Mouse (Mus musculus) liver, embryonic 11.5 days (tissue): ENCODE measurements around the gene Slit3. TPM values are rescaled to one million over a fixed set of nuclear protein-coding genes. Genes with fewer than 3 reads are reported as not detected.

ENCODE experiments used
- ATAC-seq: fragments of 200-750 bp; cut with Nextera tagmentation; replicated peaks from 2 replicates; pipeline ENCODE4 v1.8.0; 2017; ENCODE audit warnings: moderate number of reproducible peaks, mild to moderate bottlenecking, moderate TSS enrichment, moderate library complexity; ENCODE audit not compliant: low FRiP score
- DNase-seq: peaks from one replicate; pipeline ENCODE4 v3.0.0-alpha.2; 2017; ENCODE audit warnings: low spot score
- H3K27ac ChIP-seq: fragments of 300-500 bp; sonication (generic); 2 replicates; pipeline ENCODE4 v1.5.1; 2014; ENCODE audit warnings: mild to moderate bottlenecking, low read depth, low read length, control low read depth
- H3K27me3 ChIP-seq: fragments of 300-500 bp; sonication (generic); replicated peaks from 2 replicates; pipeline ENCODE4 v1.6.1; 2014; ENCODE audit warnings: low read length, mixed read lengths; ENCODE audit not compliant: control insufficient read depth, insufficient read depth
- H3K36me3 ChIP-seq: fragments of 300-500 bp; sonication (generic); 2 replicates; pipeline ENCODE4 v1.6.1; 2014; ENCODE audit warnings: mild to moderate bottlenecking, low read length, moderate library complexity, mixed read lengths; ENCODE audit not compliant: control insufficient read depth, insufficient read depth
- H3K4me1 ChIP-seq: fragments of 300-500 bp; sonication (generic); replicated peaks from 2 replicates; pipeline ENCODE4 v1.6.1; 2014; ENCODE audit warnings: low read length, mixed read lengths; ENCODE audit not compliant: control insufficient read depth, insufficient read depth
- H3K4me2 ChIP-seq: fragments of 300-500 bp; sonication (generic); 2 replicates; pipeline ENCODE4 v1.6.1; 2014; ENCODE audit warnings: mild to moderate bottlenecking, control low read depth, moderate library complexity
- H3K4me3 ChIP-seq: fragments of 300-500 bp; sonication (generic); 2 replicates; pipeline ENCODE4 v1.5.1; 2014; ENCODE audit warnings: low read depth, low read length, control low read depth
- H3K9ac ChIP-seq: fragments of 300-500 bp; sonication (generic); 2 replicates; pipeline ENCODE4 v1.6.1; 2014; ENCODE audit warnings: low read depth, low read length, control low read depth
- H3K9me3 ChIP-seq: fragments of 300-500 bp; sonication (generic); 2 replicates; pipeline ENCODE4 v1.6.1; 2016; ENCODE audit warnings: low read length, inconsistent platforms, mixed read lengths; ENCODE audit not compliant: control insufficient read depth
- WGBS: fragments of 180-500 bp; shearing (Covaris S2); extraction: QIAGEN DNeasy Blood & Tissue Kit; methylation state at CpG from one replicate; pipeline ENCODE4 v1.1.7; 2014; 5-methylcytosine and 5-hydroxymethylcytosine counted together
- polyA plus RNA-seq: library from polyadenylated mRNA; unstranded; fragments of >200 nt; fragmentation: Nextera tagmentation; extraction: Ambion mirVana; gene quantifications from 2 replicates; pipeline ENCODE4 v1.2.1, GENCODE M21; 2014

Gene Slit3
- polyA plus RNA-seq, 1 experiment from 2014 or later: 6.8 TPM

- Histone ChIP-seq H3K9me3 (no peaks in the 10 kb centered on the region), H3K9ac (no peak overlapping the region), H3K27ac (no peak overlapping the region), H3K4me3 (no peak overlapping the region), H3K4me1 (no peaks in the 10 kb centered on the region), H3K36me3 (no peaks in the 10 kb centered on the region), H3K4me2 (no peak overlapping the region), H3K27me3 (no peaks in the 10 kb centered on the region)
- DNase-seq: no peak
- whole genome bisulfite sequencing: 80% methylated on average over 5 of the region's 5 CpGs
- ATAC-seq: no peak
These were observed 161.1 kb downstream of the Slit3 start for GRCm38 (mm10) chr11:35282001-35282632.

GRCm38 (mm10) chr11:35282825-35283571 is 162.0 kb downstream of the Slit3 start:
- no peak for ATAC-seq
- Histone ChIP-seq H3K4me1 (no peaks in the 10 kb centered on the region), H3K27ac (no peak overlapping the region)

GRCm38 (mm10) chr11:35283767-35284166 is 162.7 kb downstream of the Slit3 start:
- ATAC-seq: no peak
- H3K4me3 ChIP-seq: no peak overlapping the region
- WGBS: 91% methylated on average over 3 of the region's 3 CpGs
- no peaks in the 10 kb centered on the region for H3K36me3 ChIP-seq
- DNase-seq: no peak
- no peak overlapping the region for H3K4me2 ChIP-seq
- H3K9me3 ChIP-seq: no peaks in the 10 kb centered on the region
- no peak overlapping the region for H3K27ac ChIP-seq
- no peaks in the 10 kb centered on the region for H3K4me1 ChIP-seq
- H3K27me3 ChIP-seq: no peaks in the 10 kb centered on the region
- H3K9ac ChIP-seq: no peak overlapping the region

More at GRCm38 (mm10) chr11:35282825-35283571, 162.0 kb downstream of the Slit3 start:
- Histone ChIP-seq H3K27me3 (no peaks in the 10 kb centered on the region), H3K9ac (no peak overlapping the region), H3K4me3 (no peak overlapping the region), H3K36me3 (no peaks in the 10 kb centered on the region), H3K4me2 (no peak overlapping the region), H3K9me3 (no peaks in the 10 kb centered on the region)
- DNase-seq: no peak
- WGBS: 38% methylated on average over 12 of the region's 12 CpGs

GRCm38 (mm10) chr11:35286578-35287390 is 165.8 kb downstream of the Slit3 start:
- WGBS: 85% methylated on average over 13 of the region's 13 CpGs
- no peak overlapping the region for H3K9ac ChIP-seq

GRCm38 (mm10) chr11:35288056-35288455 is 167.0 kb downstream of the Slit3 start:
- 91% methylated on average over 7 of the region's 7 CpGs for WGBS
- H3K27ac ChIP-seq: no peak overlapping the region
- no peak for DNase-seq

More at GRCm38 (mm10) chr11:35286578-35287390, 165.8 kb downstream of the Slit3 start:
- no peak overlapping the region for H3K4me2 ChIP-seq
- H3K9me3 ChIP-seq: no peaks in the 10 kb centered on the region
- DNase-seq: no peak
- H3K4me3 ChIP-seq: no peak overlapping the region
- H3K4me1 ChIP-seq: no peaks in the 10 kb centered on the region
- H3K27ac ChIP-seq: no peak overlapping the region
- no peaks in the 10 kb centered on the region for H3K27me3 ChIP-seq
- ATAC-seq: no peak
- no peaks in the 10 kb centered on the region for H3K36me3 ChIP-seq

GRCm38 (mm10) chr11:35288761-35289278 is 167.8 kb downstream of the Slit3 start:
- Histone ChIP-seq H3K4me3 (no peak overlapping the region), H3K27ac (no peak overlapping the region), H3K9me3 (no peaks in the 10 kb centered on the region), H3K4me2 (no peak overlapping the region), H3K9ac (no peak overlapping the region), H3K36me3 (no peaks in the 10 kb centered on the region), H3K4me1 (no peaks in the 10 kb centered on the region), H3K27me3 (no peaks in the 10 kb centered on the region)
- ATAC-seq: no peak
- 63% methylated on average over 14 of the region's 14 CpGs for WGBS
- DNase-seq: no peak

More at GRCm38 (mm10) chr11:35288056-35288455, 167.0 kb downstream of the Slit3 start:
- Histone ChIP-seq H3K4me1 (no peaks in the 10 kb centered on the region), H3K4me3 (no peak overlapping the region), H3K4me2 (no peak overlapping the region), H3K9ac (no peak overlapping the region), H3K27me3 (no peaks in the 10 kb centered on the region), H3K36me3 (no peaks in the 10 kb centered on the region), H3K9me3 (no peaks in the 10 kb centered on the region)
- no peak for ATAC-seq

GRCm38 (mm10) chr11:35292228-35292747 is 171.3 kb downstream of the Slit3 start:
- Histone ChIP-seq H3K27me3 (no peaks in the 10 kb centered on the region), H3K36me3 (no peaks in the 10 kb centered on the region), H3K9me3 (no peaks in the 10 kb centered on the region), H3K27ac (no peak overlapping the region), H3K4me3 (no peak overlapping the region), H3K9ac (no peak overlapping the region), H3K4me2 (no peak overlapping the region), H3K4me1 (no peaks in the 10 kb centered on the region)
- ATAC-seq: no peak
- WGBS: 75% methylated on average over 8 of the region's 8 CpGs
- no peak for DNase-seq

- no peak overlapping the region for H3K4me2 ChIP-seq
- H3K27me3 ChIP-seq: no peaks in the 10 kb centered on the region
- no peak for DNase-seq
- H3K27ac ChIP-seq: no peak overlapping the region
- no peaks in the 10 kb centered on the region for H3K36me3 ChIP-seq
- H3K4me3 ChIP-seq: no peak overlapping the region
- no peak overlapping the region for H3K9ac ChIP-seq
- 70% methylated on average over 5 of the region's 5 CpGs for WGBS
- no peaks in the 10 kb centered on the region for H3K4me1 ChIP-seq
- no peaks in the 10 kb centered on the region for H3K9me3 ChIP-seq
- ATAC-seq: no peak
These were observed 172.2 kb downstream of the Slit3 start for GRCm38 (mm10) chr11:35293197-35293596.
